Mouse (Mus musculus): ENCODE results near the gene Pagr1b.
A peak's percentile ranks its signal among the peaks of the same experiment; 100 is the strongest.

The Pagr1b gene

DNA sequence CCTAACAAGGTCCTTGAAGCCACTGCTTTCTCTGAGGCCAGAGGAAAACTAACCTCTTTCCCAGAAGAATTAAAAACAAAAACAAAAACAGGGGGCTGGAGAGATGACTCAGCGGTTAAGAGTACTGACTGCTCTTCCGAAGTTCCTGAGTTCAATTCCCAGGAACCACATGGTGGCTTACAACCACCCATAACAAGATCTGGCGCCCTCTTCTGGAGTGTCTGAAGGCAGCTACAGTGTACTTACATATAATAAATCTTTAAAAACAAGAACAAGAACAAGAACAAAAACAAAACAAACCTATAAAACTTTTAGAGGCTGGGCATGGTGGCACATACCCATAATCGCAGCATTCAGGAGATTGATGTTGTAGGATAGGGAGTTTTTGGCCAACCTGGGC is 19.8 kb downstream of the Pagr1b start:
- no peak for DNase-seq (ENCODE audit: low spot score)

DNA sequence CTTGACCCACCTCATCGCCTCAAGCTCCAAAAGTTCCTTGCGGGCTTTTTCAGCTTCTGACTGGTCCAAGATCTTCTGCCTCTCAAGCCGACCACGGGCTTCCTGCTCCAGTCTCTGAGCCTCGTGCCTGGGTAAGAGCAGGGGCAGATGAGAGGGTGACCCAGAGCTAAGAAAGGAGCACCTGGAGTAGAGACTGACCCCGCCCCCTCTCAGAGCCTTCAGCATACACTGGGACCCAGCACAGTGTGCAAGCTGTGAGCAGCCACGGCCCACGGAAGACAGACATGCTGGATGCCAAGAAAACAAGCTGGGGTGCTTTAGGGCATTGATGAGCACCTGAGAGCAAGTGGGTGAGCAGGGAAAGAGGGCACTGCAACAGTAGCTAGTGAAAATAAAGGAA is 27.5 kb downstream of the Pagr1b start:
- DNase-seq (ENCODE audit: low spot score), result no peak

DNA sequence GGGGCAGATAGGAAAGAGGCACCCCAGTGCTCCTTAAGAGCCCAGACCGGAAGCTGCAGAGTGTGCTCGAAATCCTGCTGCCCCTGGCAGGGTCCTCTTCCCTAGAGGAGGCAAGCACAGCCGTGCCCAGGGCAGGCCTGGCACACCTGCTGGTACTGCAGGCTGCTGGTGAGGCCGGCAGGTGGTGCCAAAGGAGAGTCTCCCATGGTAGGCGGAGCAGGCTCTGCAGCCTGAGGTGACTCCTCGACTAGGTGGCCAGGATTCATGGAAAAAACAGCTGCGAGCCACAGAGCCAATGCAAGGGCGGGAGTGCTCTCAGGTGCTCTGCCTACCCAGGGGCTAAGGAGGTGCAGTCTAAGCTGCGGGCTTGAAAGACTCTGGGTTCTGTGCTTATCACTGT is 30.0 kb downstream of the Pagr1b start:
- peak; percentile 6 for DNase-seq (ENCODE audit: low spot score)

DNA sequence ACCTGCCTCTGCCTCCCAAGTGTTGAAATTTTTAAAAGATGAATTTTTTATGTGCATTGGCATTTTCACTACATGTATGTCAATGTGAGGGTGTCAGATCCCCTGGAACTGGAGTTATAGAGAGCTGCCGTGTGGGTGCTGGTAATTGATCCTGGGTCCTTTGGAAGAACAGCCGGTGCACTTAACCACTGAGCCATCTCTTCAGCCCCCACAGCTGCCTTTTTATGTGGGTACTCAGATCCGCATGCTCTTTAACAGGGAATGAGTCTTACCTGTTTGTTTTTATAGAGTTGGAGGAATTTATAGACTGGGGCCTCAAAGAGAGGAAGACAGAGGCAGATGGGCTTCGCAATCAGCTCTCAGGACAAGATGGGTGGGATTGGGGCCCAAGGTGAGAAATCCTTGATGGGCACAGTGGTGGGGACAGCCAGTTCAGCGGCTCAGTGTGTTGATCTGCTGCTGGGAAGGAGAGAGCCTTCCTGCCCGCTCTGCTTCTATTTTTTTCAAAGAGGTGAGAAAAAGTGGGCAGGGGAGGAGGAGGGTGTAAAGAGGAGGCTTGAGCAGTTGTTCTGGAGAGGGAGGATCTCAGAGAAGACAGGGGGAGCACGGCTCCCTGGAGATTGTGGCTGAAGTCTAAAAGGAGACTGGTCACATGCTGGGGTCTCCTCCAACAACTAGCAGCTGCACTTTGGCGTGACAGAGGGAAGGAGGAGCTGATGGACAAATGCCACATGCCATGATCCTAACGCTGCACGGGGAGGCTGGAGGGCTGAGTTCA is 31.4 kb downstream of the Pagr1b start:
- DNase-seq (ENCODE audit: low spot score), result no peak

DNA sequence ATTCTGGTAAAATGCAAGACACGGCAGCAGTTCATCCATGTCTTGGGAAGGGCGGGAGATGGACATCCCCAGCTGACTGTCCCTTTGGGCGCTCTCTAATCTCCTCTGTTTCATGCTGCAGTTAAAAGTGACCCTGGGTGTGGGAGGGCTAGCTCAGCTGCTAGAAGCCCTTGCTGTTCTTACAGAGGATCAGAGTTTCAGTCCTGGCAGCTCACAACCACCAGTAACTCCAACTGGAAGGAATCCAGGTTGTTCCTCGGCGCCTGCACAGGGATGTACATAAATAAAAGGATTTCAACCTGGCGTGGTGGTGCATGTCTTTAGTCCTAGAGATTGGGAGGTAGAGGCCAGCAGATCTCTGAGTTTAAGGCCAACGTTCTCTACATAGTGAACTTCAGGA is 33.2 kb downstream of the Pagr1b start:
- DNase-seq (ENCODE audit: low spot score), result no peak

DNA sequence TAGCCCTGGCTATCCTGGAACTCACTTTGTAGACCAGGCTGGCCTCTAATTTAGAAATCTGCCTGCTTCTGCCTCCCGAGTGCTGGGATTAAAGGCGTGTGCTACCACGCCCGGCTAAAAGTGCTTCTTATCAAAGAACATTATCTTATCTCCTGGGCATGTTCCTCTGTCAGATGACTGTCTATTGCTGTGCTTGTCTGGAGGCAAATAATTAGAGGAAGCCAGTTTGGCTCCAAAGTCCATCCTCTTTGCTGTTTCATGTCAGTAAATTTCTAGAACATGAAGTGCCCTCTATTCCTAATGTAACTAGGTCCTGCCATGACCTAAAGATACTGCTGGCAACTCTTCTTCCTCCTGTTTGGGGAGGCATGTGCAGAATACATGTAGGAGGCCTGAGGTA is 34.2 kb downstream of the Pagr1b start:
- no peak for DNase-seq (ENCODE audit: low spot score)

DNA sequence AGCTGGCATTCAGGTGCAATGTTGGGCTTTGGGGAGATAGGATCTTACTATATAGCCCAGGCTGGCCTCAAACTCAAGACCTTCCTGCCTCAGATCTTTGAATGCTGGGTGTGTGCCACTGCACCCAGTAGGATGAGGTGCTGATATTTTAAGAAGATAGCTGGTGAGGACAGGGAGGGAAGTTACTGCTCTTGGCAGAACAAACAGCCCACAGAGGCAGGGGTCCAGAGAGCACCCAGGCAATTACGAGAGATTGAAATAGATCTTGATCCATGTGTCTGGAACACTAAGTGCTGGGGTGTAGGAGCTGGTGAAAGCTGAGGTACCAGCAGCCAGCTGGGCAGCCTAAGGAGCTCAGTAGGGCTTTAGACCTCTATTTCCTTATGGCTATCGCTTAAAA is 34.7 kb downstream of the Pagr1b start:
- no peak for DNase-seq (ENCODE audit: low spot score)

DNA sequence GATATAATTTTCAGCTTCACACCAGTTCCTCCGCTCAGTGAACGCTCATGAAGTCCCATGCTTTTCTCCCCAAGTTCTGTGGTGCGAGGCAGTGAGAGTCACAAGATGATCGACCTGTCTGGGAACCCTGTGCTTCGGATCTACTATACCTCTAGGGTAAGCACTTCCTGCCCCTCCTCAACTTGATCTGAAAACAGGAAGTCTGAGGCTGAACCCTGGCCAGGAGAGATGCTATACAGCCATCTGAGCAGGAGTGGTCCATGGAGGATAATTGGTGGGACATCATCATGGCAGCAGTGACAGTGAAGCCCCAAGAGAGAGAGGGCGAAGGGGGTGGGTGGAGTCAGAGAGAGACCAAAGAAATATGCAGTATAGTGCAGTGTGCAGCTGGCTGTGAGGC is 37.4 kb downstream of the Pagr1b start:
- no peak for DNase-seq (ENCODE audit: low spot score)

DNA sequence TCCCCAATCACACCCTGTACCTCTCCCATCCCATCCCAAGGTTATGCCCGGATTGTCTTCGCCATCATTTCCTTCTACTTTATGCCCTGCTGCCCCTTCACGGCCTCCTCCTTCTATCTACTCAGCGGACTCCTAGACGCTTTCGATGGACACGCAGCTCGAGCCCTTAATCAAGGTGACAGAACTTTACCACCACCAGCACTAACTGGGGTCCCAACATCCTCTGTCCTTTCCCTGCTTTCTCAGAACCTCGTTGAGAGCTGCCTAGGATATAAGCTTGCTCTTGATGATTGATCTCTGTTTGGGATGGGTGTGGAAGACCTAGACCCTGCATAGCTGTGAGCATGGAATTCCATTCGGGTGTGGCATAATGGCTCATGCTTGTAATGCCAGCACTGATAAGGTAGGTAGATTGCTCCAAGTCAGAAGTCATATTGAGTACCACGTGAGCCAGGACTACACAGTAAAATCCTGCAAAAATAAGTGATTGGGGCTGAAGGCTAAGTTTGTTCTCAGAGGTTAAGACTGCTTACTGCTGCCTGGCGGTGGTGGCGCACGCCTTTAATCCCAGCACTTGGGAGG is 39.3 kb downstream of the Pagr1b start:
- DNase-seq (ENCODE audit: low spot score), result peak; percentile 18

DNA sequence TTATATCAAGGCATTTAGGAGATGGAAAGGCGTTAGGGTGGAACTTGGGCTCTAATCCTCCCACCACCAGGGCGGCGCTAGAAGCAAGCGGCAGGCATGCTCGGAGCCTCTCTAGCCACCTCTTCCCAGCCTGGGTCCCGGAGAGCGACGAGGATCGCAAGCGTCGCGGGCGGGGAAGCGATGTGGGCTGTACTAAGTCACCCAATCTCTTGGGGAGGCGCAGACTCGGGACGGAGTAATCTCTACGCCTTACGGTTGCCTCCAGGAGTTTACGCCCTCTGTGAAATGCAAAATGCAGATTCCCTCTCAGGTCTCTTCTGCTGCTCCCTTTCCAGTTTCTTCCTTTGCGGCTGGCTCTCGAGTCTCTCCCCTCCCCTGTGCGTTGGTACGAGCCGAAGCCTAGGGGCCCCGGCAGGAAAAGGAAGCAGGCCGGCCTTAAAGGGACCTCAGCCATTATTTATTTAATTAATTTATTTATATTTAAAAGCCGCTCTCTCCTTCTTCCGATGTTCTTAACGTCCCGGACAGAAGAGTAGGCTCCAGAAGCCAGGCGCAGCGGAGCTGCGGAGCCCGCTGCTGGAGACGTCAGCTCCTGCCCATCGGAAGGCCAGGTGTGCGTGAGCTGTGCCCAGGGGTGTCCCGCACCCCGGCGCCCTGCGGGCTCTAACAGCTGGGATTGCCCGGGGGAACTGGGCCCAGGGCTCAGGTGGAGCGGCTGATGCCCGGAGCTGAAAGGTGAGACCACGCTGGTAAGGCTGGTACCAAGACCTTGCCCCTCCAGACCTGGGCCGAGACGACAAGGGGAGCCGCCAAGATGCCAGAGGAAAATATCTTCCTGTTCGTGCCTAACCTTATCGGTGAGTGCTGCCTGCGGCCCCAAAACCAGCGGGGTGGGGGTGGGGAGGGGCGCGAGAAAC is 40.1 kb downstream of the Pagr1b start, which contains the start of gene Cdiptos:
Gene Cdiptos (minus strand): TSS at position 149 of the 917 bp plus-strand sequence.
- peak; percentile 98 for DNase-seq (ENCODE audit: low spot score)

DNA sequence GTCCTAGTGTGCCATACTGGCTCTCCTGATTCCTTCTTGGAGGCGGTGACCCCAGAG is 40.6 kb downstream of the Pagr1b start, which contains the start of gene Cdipt:
Gene Cdipt (plus strand): TSS at position 22 of the 57 bp plus-strand sequence.
- DNase-seq (ENCODE audit: low spot score), result no peak

DNA sequence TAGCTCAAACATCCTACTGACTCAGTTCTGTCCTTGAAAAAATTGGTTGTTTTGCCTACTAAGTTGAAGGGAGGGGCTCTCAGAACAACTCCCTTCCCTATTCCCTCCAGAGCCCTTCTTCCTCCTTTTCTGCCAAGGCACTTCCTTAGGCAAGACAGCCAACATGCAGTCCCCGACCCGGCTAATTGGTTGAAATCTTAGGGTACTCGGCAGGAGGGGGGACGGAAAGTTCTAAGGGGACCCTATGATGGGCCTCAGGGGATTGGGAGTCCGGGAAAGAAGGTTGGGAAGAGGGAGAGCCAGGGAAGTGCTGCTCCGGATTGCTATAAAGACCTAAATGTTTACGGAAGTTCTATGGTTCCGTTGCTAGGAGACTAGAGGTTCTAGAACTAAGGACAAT is 40.8 kb downstream of the Pagr1b start:
- no peak for DNase-seq (ENCODE audit: low spot score)

DNA sequence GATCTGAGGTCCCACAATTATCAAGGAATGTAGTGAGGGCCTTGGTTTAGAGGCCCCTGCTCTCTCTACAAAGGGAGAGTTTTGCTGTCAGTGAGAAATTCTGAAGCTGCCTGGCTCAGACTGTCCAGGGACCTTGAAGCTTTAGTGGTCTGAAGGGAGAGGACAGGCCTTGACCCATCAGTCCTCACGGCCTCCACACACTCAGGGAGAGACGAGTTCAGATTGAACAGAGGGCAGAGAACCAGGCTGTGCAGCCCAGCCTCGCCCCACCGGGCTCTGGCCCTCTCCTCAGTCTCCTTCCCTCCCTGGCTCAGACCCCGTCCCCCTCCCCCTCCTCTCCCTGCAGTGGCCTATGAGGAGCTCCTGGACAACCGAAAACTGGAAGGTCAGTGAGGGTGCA is 48.9 kb downstream of the Pagr1b start:
- DNase-seq (ENCODE audit: low spot score), result no peak

DNA sequence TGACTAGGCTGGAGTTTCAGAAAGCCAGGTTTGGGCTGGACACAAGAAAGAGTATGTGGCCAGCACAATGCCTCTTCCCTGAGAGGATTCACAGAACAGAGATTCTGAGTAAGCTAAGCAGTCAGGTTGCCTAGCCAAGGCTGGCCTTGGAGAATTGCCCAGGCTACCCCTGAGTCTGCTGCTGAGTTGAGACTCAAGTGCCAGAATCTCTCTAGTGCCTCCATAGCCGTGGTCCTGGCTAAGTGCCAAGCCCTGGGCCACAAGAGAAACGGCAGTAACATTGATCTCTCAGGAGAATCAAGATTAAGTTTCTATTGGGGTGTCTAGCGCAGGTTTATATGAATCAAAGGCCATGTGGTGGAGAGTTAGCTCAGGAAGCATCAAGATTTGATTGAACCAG is 50.7 kb downstream of the Pagr1b start:
- no peak for DNase-seq (ENCODE audit: low spot score)

DNA sequence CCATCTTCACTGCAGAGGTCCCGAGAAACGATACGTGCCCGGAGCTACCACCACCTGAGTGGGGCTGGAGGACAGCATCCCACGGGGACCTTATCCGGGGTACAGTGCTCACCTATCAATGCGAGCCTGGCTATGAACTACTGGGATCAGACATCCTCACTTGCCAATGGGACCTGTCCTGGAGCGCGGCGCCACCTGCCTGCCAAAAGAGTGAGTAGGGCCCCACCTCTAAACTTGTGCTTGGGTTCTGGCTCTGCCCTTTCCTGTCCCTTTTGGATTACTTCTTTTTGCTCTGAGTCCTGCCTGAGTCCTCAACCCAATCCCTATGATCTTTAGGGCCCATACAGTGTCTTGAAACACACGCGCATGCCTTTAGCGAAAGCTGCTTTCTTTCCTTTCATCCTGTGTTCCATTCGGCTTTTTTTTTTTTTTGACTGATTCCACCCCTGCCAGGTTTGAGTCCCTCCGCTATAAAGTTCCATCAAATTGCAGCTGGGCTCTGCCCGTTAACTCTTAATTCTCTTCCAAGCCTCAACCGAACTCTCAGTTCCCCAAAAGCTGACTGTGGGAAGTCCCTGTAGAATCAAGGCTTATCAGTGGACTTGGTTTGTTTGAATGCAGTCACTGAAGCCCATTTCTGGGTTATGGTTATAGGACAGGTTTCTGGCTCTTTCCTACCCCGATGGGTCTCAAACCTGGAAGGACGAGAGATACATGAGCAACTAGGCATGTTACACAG is 52.6 kb downstream of the Pagr1b start:
- DNase-seq (ENCODE audit: low spot score), result peak; percentile 56

DNA sequence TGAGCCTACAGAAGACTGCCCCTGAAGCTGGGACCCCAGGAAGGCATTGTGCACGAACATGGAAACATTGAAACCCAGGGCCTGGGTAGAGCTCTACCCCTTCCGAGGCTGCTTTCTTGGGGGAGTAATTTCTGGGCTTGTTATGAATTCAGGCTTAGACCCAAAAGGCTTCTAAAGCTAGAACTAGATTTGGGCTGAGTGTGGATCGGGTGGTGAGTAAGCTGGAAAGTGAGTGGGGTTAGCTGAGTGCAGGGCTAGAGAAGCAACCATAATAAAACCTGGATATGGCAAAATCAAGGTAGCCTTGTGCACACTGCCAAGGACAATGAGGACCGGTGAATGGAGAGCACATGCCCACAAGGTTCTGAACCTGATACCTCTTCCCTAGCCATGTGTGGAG is 54.3 kb downstream of the Pagr1b start:
- DNase-seq (ENCODE audit: low spot score), result no peak

DNA sequence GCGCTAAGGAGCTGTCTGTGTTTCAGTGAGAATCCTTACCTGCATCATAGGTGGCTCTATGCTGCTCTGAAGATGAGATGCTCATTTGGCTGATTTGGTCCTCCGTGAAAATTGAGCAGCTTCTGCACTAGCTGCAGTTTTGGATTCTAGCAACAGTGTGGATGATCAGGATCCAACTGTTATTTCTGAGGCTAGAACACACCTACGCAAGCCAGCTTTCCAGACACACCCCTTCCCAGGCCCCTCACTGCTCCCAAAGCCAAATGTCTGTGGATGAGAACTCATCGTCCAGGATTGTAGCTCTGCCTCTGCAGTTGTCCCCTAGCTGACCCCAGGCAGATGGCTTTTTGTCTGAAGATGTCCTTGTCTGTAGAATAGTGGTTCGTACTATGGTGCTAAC is 55.2 kb downstream of the Pagr1b start:
- no peak for DNase-seq (ENCODE audit: low spot score)

DNA sequence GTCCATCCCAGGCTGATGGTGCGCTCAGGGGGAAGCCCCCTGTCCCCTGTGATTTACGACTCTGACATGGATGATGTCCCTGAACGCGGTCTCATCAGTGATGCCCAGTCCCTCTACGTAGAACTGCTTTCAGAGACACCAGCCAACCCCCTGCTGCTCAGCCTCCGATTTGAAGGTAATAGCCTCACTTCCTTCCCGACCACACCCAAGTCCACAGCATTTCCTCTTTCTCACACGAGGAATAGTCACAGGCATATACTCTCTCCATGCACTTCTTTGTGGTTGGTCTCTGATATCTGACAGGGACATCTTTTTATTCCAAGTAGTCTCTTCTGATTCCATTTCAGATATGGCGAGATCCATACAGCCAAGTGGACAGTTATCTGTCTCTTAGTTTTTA is 56.5 kb downstream of the Pagr1b start:
- DNase-seq (ENCODE audit: low spot score), result no peak

DNA sequence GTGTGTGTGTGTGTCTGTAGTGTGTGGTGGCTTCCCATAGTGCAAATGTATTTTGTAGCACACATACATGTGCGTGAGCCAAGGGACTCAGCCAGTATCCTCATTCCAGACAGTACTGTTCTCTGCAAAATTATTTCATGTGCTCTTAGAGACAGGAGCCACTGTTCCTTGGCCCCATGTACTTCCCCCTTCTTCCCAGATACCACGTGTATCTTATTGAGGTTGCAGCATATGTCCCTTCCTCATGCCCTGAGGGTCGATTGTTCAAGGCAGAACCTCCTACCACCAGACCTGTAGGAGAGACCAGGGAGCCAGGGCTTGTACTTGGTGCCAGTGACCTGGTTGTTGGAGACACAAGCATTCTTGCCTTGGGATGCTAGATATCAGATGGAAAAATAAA is 61.2 kb downstream of the Pagr1b start:
- no peak for DNase-seq (ENCODE audit: low spot score)

DNA sequence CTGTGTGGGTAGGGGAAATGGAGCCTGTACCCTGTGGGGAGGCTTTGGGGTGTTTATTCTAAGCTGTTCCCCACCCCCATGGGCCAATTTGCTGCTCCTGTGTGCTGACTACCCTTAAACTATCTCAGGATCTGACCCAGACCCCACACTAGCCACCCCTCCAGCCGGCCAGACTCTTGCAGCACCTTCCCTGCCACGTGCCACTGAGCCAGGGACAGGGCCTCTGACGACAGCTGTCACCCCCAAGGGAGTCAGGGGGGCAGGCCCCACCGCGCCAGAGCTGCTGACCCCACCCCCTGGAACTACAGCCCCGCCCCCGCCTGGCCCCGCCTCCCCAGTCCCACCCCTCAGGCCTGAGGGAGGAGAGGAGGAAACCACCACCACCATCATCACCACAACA is 63.6 kb downstream of the Pagr1b start:
- DNase-seq (ENCODE audit: low spot score), result no peak

DNA sequence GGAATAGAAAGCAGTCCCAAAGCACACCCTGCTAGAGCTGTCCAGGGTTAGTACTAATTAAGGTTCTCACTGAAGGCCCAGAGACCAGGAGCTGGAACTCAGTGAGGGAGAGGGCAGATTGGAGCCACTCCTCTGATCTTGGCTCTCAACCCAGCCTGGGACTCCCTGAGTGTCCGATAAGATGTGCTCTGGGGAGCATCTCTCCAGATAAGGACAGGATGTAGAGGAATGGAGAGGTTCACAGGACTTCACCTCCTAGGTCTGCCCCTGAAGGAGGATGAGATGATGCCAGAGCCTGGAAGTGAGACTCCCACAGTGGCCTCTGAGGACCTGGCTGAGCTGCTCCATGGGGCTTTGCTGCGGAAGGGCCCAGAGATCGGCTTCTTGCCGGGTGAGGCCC is 64.5 kb downstream of the Pagr1b start:
- no peak for DNase-seq (ENCODE audit: low spot score)

Data from embryo, embryonic 10.5 days (tissue).